In the genomic region with DNA sequence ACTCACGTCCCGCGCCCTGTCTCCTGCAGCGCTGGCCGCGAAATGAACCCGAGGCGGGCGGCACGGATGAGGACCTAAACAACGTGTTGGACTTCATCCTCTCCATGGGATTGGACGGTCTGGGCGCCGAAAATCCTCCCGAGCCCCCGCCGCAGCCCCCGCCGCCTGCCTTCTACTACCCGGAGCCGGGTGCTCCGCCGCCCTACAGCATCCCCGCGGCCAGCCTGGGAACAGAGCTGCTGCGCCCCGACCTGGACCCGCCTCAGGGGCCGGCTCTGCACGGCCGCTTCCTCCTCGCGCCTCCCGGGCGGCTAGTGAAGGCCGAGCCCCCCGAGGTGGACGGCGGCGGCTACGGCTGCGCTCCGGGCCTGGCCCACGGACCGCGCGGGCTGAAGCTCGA, we compare ENCODE assay signal across 8 mouse cellular contexts. TPM values are rescaled to one million over a fixed set of nuclear protein-coding genes. Genes with fewer than 3 reads are reported as not detected.
DNase-seq lines count a peak whose midpoint lies in the region; ATAC-seq and TF ChIP-seq lines count a peak whose summit lies in the region.

No protein-coding gene starts in this region.

- peak overlapping the region; percentile 77 for H3K9ac ChIP-seq in lung, postnatal 0 days (replicated peaks; ENCODE audit: low read depth)
- H3K9ac ChIP-seq in heart, embryonic 16.5 days (ENCODE audit: low read length), result peak overlapping the region; percentile 85
- H3K9ac ChIP-seq in liver, embryonic 13.5 days, result peak overlapping the region; percentile 65

- H3K36me3 ChIP-seq in lung, postnatal 0 days (ENCODE audit: insufficient read depth, low read length), result 0 out of 2 replicates have a peak, but pooled peaks cover 16% of the 10 kb centered on the region
- H3K36me3 ChIP-seq in heart, embryonic 16.5 days (ENCODE audit: control insufficient read depth, insufficient read depth), result 0 out of 2 replicates have a peak, but pooled peaks cover 3% of the 10 kb centered on the region
- no peaks in the 10 kb centered on the region for H3K36me3 ChIP-seq in liver, embryonic 13.5 days

- 4% methylated on average over 41 of the region's 48 CpGs for WGBS in lung, postnatal 0 days
- under 1% methylated on average over 46 of the region's 48 CpGs for WGBS in heart, embryonic 16.5 days
- 1% methylated on average over 41 of the region's 48 CpGs for whole genome bisulfite sequencing in liver, embryonic 13.5 days (ENCODE audit: insufficient replicate concordance)

- no peaks in the 10 kb centered on the region for H3K9me3 ChIP-seq in lung, postnatal 0 days (ENCODE audit: low read length)
- H3K9me3 ChIP-seq in heart, embryonic 16.5 days (replicated peaks; ENCODE audit: control insufficient read depth, low read length), result no peaks in the 10 kb centered on the region
- no peaks in the 10 kb centered on the region for H3K9me3 ChIP-seq in liver, embryonic 13.5 days (replicated peaks)

- peak overlapping the region; percentile 82 for H3K4me2 ChIP-seq in lung, postnatal 0 days (replicated peaks; ENCODE audit: low read depth, low read length)
- H3K4me2 ChIP-seq in heart, embryonic 16.5 days (ENCODE audit: low read depth, low read length), result peak overlapping the region; percentile 94
- H3K4me2 ChIP-seq in liver, embryonic 13.5 days, result peak overlapping the region; percentile 81

- H3K27me3 ChIP-seq in lung, postnatal 0 days (replicated peaks; ENCODE audit: insufficient read depth, low read length), result 0 out of 2 replicates have a peak, but pooled peaks cover 7% of the 10 kb centered on the region
- H3K27me3 ChIP-seq in heart, embryonic 16.5 days (ENCODE audit: control insufficient read depth, insufficient read depth, low read length), result no peaks in the 10 kb centered on the region
- H3K27me3 ChIP-seq in liver, embryonic 13.5 days, result peaks cover 50% of the 10 kb centered on the region

- no peak for TF ChIP-seq EP300 in lung, postnatal 0 days (IDR thresholded peaks at IDR 0.05)

- TF ChIP-seq CTCF in lung, postnatal 0 days (IDR thresholded peaks at IDR 0.05), result no peak

- H3K4me3 ChIP-seq in lung, postnatal 0 days (ENCODE audit: low read depth, low read length), result peak overlapping the region; percentile 79
- H3K4me3 ChIP-seq in heart, embryonic 16.5 days (ENCODE audit: low read length), result peak overlapping the region; percentile 71
- peak overlapping the region; percentile 66 for H3K4me3 ChIP-seq in liver, embryonic 13.5 days (replicated peaks)

- 0 out of 2 replicates have a peak, but pooled peaks cover 3% of the 10 kb centered on the region for H3K4me1 ChIP-seq in lung, postnatal 0 days (ENCODE audit: insufficient read depth, low read depth, low read length)
- peaks cover 33% of the 10 kb centered on the region for H3K4me1 ChIP-seq in heart, embryonic 16.5 days (ENCODE audit: control insufficient read depth, insufficient read depth, low read length)
- H3K4me1 ChIP-seq in liver, embryonic 13.5 days (replicated peaks), result peaks cover 56% of the 10 kb centered on the region

- peak; percentile 11 for ATAC-seq in lung, postnatal 0 days
- ATAC-seq in heart, embryonic 16.5 days (replicated peaks; ENCODE audit: extremely low read depth, insufficient read depth, low FRiP score), result peak; percentile 5; the same call in 1 of the 2 replicates
- no peak for ATAC-seq in liver, embryonic 13.5 days (ENCODE audit: low read depth)
- no peak for ATAC-seq in erythroid progenitor cell, adult 5-6 weeks (replicated peaks; ENCODE audit: low FRiP score, poor library complexity, severe bottlenecking)

- H3K27ac ChIP-seq in lung, postnatal 0 days (ENCODE audit: low read length), result peak overlapping the region; percentile 93
- peak overlapping the region; percentile 85 for H3K27ac ChIP-seq in heart, embryonic 16.5 days (ENCODE audit: low read length)
- no peak overlapping the region for H3K27ac ChIP-seq in liver, embryonic 13.5 days

- peak; percentile 43 to 55 for DNase-seq in adrenal gland, adult 18-20 months (ENCODE audit: low spot score in 2 of 2)
- DNase-seq in adrenal gland, adult 8-10 months, result no peak
- DNase-seq in lung, postnatal 0 days (ENCODE audit: low spot score), result no peak
- DNase-seq in lung, adult 18-20 months, result no peak
- DNase-seq in liver, embryonic 13.5 days, result no peak
- peak; percentile 32 for DNase-seq in yolk sac, embryonic 10.5 days (ENCODE audit: low spot score)

RNA-seq across cellular contexts. Expression of a gene that starts 0.6 kb away (rescaled TPM):
- 10 to 100 TPM; 44.4 to 68.3 TPM for total RNA-seq in adrenal gland, adult 18-20 months (2021)
- total RNA-seq in adrenal gland, adult 8-10 months (2022), result 10 to 100 TPM; 30.7 to 44.2 (median 36.5) TPM
- polyA plus RNA-seq in lung, postnatal 0 days (2015; fragmentation: Nextera tagmentation; extraction: Ambion mirVana), result 65.3 and 74.1 TPM in 2 replicates
- 14.8 and 15.3 TPM in 2 replicates for polyA plus RNA-seq in heart, embryonic 16.5 days (2015; fragmentation: Nextera tagmentation; extraction: Ambion mirVana)
- 2.1 and 2.9 TPM in 2 replicates for polyA plus RNA-seq in liver, embryonic 13.5 days (2015; fragmentation: Nextera tagmentation; extraction: Ambion mirVana)
- 5.4 and 13.3 TPM in 2 replicates for total RNA-seq in erythroid progenitor cell, adult 5-6 weeks (2015; ENCODE audit: low replicate concordance)
- total RNA-seq in erythroid progenitor cell, adult 5-6 weeks (2017; ENCODE audit: low replicate concordance), result 2.9 and 5.5 TPM in 2 replicates

RNA-seq across cellular contexts. Expression of a gene that starts 14.3 kb away (rescaled TPM):
- 10 to 100 TPM in 1 of 2 experiments, 1 to 10 TPM in 1; 4.1 to 11.3 TPM for total RNA-seq in adrenal gland, adult 18-20 months (2021)
- total RNA-seq in adrenal gland, adult 8-10 months (2022), result 1 to 10 TPM; 4.5 to 9.5 (median 7.9) TPM
- 5.7 and 6.1 TPM in 2 replicates for polyA plus RNA-seq in lung, postnatal 0 days (2015; fragmentation: Nextera tagmentation; extraction: Ambion mirVana)
- 15.0 and 30.4 TPM in 2 replicates for polyA plus RNA-seq in heart, embryonic 16.5 days (2015; fragmentation: Nextera tagmentation; extraction: Ambion mirVana)
- polyA plus RNA-seq in liver, embryonic 13.5 days (2015; fragmentation: Nextera tagmentation; extraction: Ambion mirVana), result 8.9 and 11.2 TPM in 2 replicates
- total RNA-seq in erythroid progenitor cell, adult 5-6 weeks (2015; ENCODE audit: low replicate concordance), result 32.8 and 36.5 TPM in 2 replicates
- 19.9 and 23.5 TPM in 2 replicates for total RNA-seq in erythroid progenitor cell, adult 5-6 weeks (2017; ENCODE audit: low replicate concordance)

Comparison
In these comparisons a context has a peak if more than half of its experiments do, and no peak if none do; other contexts are left out.
1. DNase-seq: peak in adrenal gland, adult 18-20 months (2 of 2) and yolk sac, embryonic 10.5 days (single experiment); none in adrenal gland, adult 8-10 months (single experiment), lung, postnatal 0 days (single experiment), lung, adult 18-20 months (0 of 2) and liver, embryonic 13.5 days (single experiment).
2. ATAC-seq: peak in lung, postnatal 0 days (single experiment) and heart, embryonic 16.5 days (single experiment); none in liver, embryonic 13.5 days (single experiment) and erythroid progenitor cell, adult 5-6 weeks (single experiment).
3. Peak in every context shown above with its lines, with median percentiles within 50 percentile points of each other: H3K4me2 ChIP-seq, H3K4me3 ChIP-seq and H3K9ac ChIP-seq.